Mouse (Mus musculus): ENCODE results near the gene Nrde2. TPM values are rescaled to one million over a fixed set of nuclear protein-coding genes. Genes with fewer than 3 reads are reported as not detected.

Gene Nrde2
- polyA plus RNA-seq, 1 experiment: 14.8 TPM

DNA sequence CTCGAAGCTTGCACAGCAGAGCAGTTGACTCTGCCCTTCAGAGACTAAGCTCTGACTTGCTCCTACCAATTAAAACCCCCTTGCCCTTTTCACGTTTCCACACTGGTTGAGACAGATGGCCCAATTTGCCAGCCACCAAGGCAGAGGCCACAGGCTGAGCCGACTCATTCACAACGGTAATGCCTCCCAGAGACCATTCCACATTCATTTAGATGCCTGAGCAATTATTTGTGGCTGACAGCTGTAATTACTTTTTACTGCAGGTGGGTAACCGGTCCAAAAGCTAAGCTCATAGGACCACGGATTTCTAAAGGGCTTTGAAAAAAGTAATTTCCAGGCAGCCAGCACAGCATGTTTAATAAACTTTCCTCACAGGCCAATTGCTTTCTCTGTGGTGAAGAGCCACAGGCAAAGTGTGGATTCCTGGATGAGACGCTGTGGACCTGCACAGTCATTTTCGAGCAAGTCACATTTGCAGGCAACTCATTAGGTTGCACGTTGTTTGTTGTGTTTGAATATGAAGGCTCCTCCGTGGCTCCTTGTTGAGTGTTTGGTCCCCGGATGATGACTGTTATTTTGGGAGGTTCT is 17.1 kb upstream of the Nrde2 start:
- 51% methylated on average over 11 of the region's 11 CpGs for WGBS
- no peak for TF ChIP-seq CTCF (IDR thresholded peaks at IDR 0.05; ENCODE audit: borderline replicate concordance, insufficient read depth, low read depth, low read length)
- TF ChIP-seq POLR2A (IDR thresholded peaks at IDR 0.05; ENCODE audit: borderline replicate concordance, insufficient read depth, low read length): no peak
- no peaks in the 10 kb centered on the region for H3K27me3 ChIP-seq (ENCODE audit: control insufficient read depth, insufficient read depth, low read length)
- DNase-seq: no peak
- no peaks in the 10 kb centered on the region for H3K4me1 ChIP-seq (ENCODE audit: control insufficient read depth, insufficient read depth, low read length)
- H3K27ac ChIP-seq (ENCODE audit: insufficient read depth, low read length): no peak overlapping the region
- no peak overlapping the region for H3K4me3 ChIP-seq (replicated peaks; ENCODE audit: insufficient read depth, low read depth, low read length)

DNA sequence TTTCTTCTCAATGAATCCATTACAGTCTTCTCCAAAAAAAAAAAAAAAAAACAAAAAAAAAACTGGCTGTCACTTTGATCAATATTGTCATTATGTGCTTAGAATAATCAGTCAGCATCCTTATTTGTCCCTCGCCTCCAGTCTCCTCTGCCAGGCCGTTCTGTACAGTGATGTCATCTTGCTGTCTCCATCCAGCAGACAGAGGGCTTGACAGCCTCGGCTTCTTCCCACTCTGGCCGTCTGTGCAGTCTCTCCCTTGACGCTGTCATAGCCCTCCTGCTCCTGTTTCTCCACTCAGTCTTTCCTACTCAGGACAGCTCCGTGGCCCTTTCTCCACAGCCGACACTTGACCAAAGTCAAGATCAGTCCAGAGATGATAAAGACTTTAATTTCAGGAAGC is 13.0 kb upstream of the Nrde2 start:
- H3K27ac ChIP-seq (ENCODE audit: insufficient read depth, low read length): no peak overlapping the region
- H3K4me3 ChIP-seq (replicated peaks; ENCODE audit: insufficient read depth, low read depth, low read length): no peak overlapping the region
- 31% methylated on average over 7 of the region's 7 CpGs for WGBS
- DNase-seq: no peak
- TF ChIP-seq POLR2A (IDR thresholded peaks at IDR 0.05; ENCODE audit: borderline replicate concordance, insufficient read depth, low read length): no peak
- TF ChIP-seq CTCF (IDR thresholded peaks at IDR 0.05; ENCODE audit: borderline replicate concordance, insufficient read depth, low read depth, low read length): no peak
- peaks cover 9% of the 10 kb centered on the region; the same call in 1 of the 2 replicates for H3K4me1 ChIP-seq (ENCODE audit: control insufficient read depth, insufficient read depth, low read length)
- no peaks in the 10 kb centered on the region for H3K27me3 ChIP-seq (ENCODE audit: control insufficient read depth, insufficient read depth, low read length)

DNA sequence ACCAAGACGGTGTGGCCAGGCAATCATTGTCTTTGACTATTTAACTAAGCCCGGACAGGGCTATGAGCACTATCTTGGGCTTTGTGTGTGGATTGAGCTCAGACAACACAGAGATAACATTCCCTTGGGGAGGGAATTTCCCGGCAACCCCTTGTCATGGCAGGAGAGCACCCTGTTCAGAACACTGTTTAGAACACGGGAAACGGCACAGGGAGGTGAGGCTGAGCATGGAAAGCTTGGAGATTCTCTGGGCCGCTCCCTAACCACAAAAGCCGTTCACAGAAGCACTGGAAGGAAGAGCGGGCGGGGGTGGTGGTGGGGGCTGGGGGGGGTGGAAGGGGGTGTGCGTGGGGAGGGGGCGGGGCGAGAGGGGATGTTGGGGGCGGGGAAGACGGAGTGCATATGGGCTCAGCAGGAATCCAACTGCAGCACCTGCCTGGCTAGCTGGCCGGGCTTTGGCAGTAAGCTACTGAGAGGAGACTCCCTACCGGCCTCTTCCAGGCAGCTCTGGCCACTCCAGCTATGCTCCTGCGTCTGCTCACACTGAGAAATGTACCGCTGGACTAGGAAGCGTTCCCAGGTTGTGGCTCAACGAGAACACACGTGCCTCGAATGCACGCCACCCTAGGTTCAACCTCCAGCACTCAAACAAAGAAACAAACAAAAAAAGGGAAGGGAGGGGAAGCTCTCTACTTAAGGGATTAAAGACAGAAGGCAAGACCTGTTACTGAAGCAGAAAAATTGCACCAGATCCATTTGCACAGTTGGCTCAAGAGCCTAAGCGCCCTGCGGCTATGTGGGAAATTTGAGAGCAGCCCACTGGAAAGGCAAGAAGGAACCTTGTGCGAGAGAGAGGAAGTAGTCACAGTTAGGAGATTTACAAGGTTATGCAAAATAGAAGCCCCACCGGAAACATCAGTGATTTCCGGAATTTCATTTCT is 8.7 kb upstream of the Nrde2 start:
- Histone ChIP-seq H3K27me3 (ENCODE audit: control insufficient read depth, insufficient read depth, low read length) (no peaks in the 10 kb centered on the region), H3K4me1 (ENCODE audit: control insufficient read depth, insufficient read depth, low read length) (peaks cover 9% of the 10 kb centered on the region; the same call in 1 of the 2 replicates), H3K27ac (ENCODE audit: insufficient read depth, low read length) (peak overlapping the region; percentile 98), H3K4me3 (replicated peaks; ENCODE audit: insufficient read depth, low read depth, low read length) (peak overlapping the region; percentile 36)
- no peak for TF ChIP-seq CTCF (IDR thresholded peaks at IDR 0.05; ENCODE audit: borderline replicate concordance, insufficient read depth, low read depth, low read length)
- peak; percentile 27; the same call in 1 of the 2 replicates for TF ChIP-seq POLR2A (IDR thresholded peaks at IDR 0.05; ENCODE audit: borderline replicate concordance, insufficient read depth, low read length)
- peak; percentile 84 to 87 for DNase-seq
- 4% methylated on average over 25 of the region's 28 CpGs for WGBS

DNA sequence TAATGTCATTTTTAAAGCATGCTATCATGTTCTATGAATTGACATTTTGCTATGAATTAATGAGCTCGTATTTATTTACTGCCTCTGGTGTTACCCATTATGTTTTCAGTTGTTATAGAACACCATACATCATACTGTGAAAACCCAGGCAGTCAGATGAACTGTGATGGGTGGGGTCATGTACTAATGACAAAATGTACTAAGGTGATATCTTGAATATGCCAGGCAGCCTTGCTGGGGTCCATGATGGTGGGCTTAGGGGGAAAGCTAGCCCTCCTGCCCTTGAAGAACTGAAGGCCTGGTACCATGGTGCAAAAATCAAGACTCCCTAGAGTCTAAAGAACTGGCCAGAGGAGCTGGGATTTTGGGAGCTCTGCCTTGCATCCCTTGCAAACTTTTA is 8.0 kb upstream of the Nrde2 start:
- peaks cover 9% of the 10 kb centered on the region; the same call in 1 of the 2 replicates for H3K4me1 ChIP-seq (ENCODE audit: control insufficient read depth, insufficient read depth, low read length)
- H3K4me3 ChIP-seq (replicated peaks; ENCODE audit: insufficient read depth, low read depth, low read length): no peak overlapping the region
- H3K27me3 ChIP-seq (ENCODE audit: control insufficient read depth, insufficient read depth, low read length): no peaks in the 10 kb centered on the region
- WGBS: 85% methylated on average over 1 of the region's 1 CpGs
- peak overlapping the region; percentile 86 for H3K27ac ChIP-seq (ENCODE audit: insufficient read depth, low read length)
- DNase-seq: peak in 1 of 2 experiments; percentile 26
- no peak for TF ChIP-seq POLR2A (IDR thresholded peaks at IDR 0.05; ENCODE audit: borderline replicate concordance, insufficient read depth, low read length)
- no peak for TF ChIP-seq CTCF (IDR thresholded peaks at IDR 0.05; ENCODE audit: borderline replicate concordance, insufficient read depth, low read depth, low read length)

DNA sequence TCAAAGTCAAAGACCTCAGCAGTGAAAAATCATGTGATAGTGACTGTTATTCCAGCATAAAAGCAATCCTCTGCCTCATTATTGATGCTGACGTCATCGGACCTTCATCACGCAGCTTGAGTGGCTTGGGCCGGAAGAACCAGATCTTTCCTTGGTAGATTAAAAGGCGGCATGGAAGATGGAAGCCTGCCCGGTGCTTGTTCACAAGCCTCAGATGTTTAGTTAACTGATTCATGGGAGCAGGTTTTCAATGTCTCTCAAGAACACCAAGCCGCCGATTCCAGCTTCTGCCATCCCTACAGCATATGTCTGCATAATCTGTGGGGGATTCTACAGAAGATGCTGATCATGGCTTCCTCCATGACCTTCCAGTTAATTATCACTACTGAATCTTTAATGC is 7.5 kb upstream of the Nrde2 start:
- Histone ChIP-seq H3K4me3 (replicated peaks; ENCODE audit: insufficient read depth, low read depth, low read length) (no peak overlapping the region), H3K27ac (ENCODE audit: insufficient read depth, low read length) (no peak overlapping the region), H3K4me1 (ENCODE audit: control insufficient read depth, insufficient read depth, low read length) (peaks cover 9% of the 10 kb centered on the region; the same call in 1 of the 2 replicates), H3K27me3 (ENCODE audit: control insufficient read depth, insufficient read depth, low read length) (no peaks in the 10 kb centered on the region)
- WGBS: 39% methylated on average over 8 of the region's 8 CpGs
- DNase-seq: no peak
- TF ChIP-seq CTCF (IDR thresholded peaks at IDR 0.05; ENCODE audit: borderline replicate concordance, insufficient read depth, low read depth, low read length) (no peak), POLR2A (IDR thresholded peaks at IDR 0.05; ENCODE audit: borderline replicate concordance, insufficient read depth, low read length) (no peak)

DNA sequence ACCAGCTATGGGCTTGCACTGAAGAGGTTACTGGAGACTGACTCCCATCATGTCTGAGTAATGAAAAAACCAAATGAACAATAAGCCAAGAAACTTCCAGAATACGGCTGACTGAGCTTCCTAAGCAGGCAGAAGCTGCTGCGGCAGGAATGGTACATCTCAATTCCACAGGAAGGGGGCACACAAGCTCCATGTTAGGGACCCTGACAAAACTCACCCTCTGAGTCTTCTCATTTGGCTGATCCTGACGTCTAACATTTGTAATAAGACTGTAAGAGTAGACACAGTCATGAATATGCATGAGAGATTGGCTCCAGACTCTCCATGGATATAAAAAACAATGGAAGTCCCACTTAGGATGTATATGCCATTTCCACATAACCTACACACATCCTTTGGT is 6.7 kb upstream of the Nrde2 start:
- WGBS: 25% methylated on average over 3 of the region's 3 CpGs
- Histone ChIP-seq H3K4me1 (ENCODE audit: control insufficient read depth, insufficient read depth, low read length) (peaks cover 9% of the 10 kb centered on the region; the same call in 1 of the 2 replicates), H3K27ac (ENCODE audit: insufficient read depth, low read length) (no peak overlapping the region), H3K27me3 (ENCODE audit: control insufficient read depth, insufficient read depth, low read length) (no peaks in the 10 kb centered on the region), H3K4me3 (replicated peaks; ENCODE audit: insufficient read depth, low read depth, low read length) (no peak overlapping the region)
- TF ChIP-seq POLR2A (IDR thresholded peaks at IDR 0.05; ENCODE audit: borderline replicate concordance, insufficient read depth, low read length) (no peak), CTCF (IDR thresholded peaks at IDR 0.05; ENCODE audit: borderline replicate concordance, insufficient read depth, low read depth, low read length) (peak; percentile 71)
- peak; percentile 61 to 62 for DNase-seq

DNA sequence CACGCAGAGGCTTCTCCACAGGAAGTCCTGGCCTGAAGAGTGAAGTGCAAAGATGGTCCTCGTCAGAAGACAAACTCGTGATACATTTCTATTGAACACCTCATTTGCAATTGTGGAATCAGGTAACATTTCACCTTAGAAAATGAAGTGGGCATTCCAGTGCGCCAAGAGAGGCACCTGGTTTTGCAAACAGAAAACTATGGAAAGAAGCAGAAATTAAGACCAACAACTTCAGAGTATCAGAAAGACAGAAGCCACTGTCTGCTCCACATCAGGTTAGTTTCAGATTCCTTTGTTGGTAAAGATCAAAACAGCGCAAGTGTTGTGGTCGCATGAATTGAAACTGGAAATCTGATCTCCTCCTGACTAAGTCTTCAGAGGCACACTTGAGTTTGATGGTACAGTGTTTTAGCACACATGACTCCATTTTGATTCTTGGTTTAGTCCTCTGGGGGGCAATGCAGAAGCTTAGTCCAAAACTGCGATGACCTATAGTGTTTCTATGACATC is 5.6 kb upstream of the Nrde2 start:
- 80% methylated on average over 7 of the region's 7 CpGs for WGBS
- peaks cover 9% of the 10 kb centered on the region; the same call in 1 of the 2 replicates for H3K4me1 ChIP-seq (ENCODE audit: control insufficient read depth, insufficient read depth, low read length)
- no peak overlapping the region for H3K4me3 ChIP-seq (replicated peaks; ENCODE audit: insufficient read depth, low read depth, low read length)
- no peak for DNase-seq
- TF ChIP-seq CTCF (IDR thresholded peaks at IDR 0.05; ENCODE audit: borderline replicate concordance, insufficient read depth, low read depth, low read length) (no peak), POLR2A (IDR thresholded peaks at IDR 0.05; ENCODE audit: borderline replicate concordance, insufficient read depth, low read length) (no peak)
- H3K27me3 ChIP-seq (ENCODE audit: control insufficient read depth, insufficient read depth, low read length): no peaks in the 10 kb centered on the region
- no peak overlapping the region for H3K27ac ChIP-seq (ENCODE audit: insufficient read depth, low read length)

Measured in cerebellum, adult 2 months (tissue).